Mouse (Mus musculus): ENCODE measurements around the gene Gnat3. TPM values are rescaled to one million over a fixed set of nuclear protein-coding genes. Genes with fewer than 3 reads are reported as not detected.

Gnat3 gene
- polyA plus RNA-seq, 1 experiment from 2014 or later: not detected

GRCm38 (mm10) chr5:18055323-18055722, 93.0 kb downstream of the Gnat3 start:
- Histone ChIP-seq H3K4me2 (replicated peaks; ENCODE audit: low read depth) (no peak overlapping the region), H3K4me1 (replicated peaks; ENCODE audit: control insufficient read depth, insufficient read depth, low read length) (no peaks in the 10 kb centered on the region), H3K27ac (ENCODE audit: low read depth, low read length) (no peak overlapping the region), H3K4me3 (ENCODE audit: low read depth, low read length) (no peak overlapping the region), H3K9ac (ENCODE audit: low read depth, low read length) (no peak overlapping the region), H3K27me3 (replicated peaks; ENCODE audit: control insufficient read depth, insufficient read depth, low read length) (no peaks in the 10 kb centered on the region), H3K9me3 (ENCODE audit: control insufficient read depth) (no peaks in the 10 kb centered on the region), H3K36me3 (ENCODE audit: control insufficient read depth, insufficient read depth) (no peaks in the 10 kb centered on the region)
- TF ChIP-seq CTCF (IDR thresholded peaks at IDR 0.05; ENCODE audit: low read depth): no peak
- ATAC-seq: no peak
- WGBS: 72% methylated on average over 2 of the region's 2 CpGs

Other genes starting within 250 kb of the Gnat3 start
- 178 and 199 TPM in 2 replicates for gene Cd36, start 73.7 kb upstream of the Gnat3 start, polyA plus RNA-seq (2015; fragmentation: Nextera tagmentation; extraction: Ambion mirVana)